Mouse (Mus musculus) erythroblast, embryonic 14.5 days (primary cell): ENCODE measurements around the gene Sgms1.

Source experiments
- GATA1 ChIP-seq: IDR thresholded peaks from 2 replicates; pipeline ENCODE4 v1.6.1; 2012; ENCODE audit warnings: low read length, inconsistent platforms, mixed read lengths
- TAL1 ChIP-seq: IDR thresholded peaks from 3 replicates; pipeline ENCODE4 v1.6.1; 2012; ENCODE audit warnings: low read length, inconsistent platforms, mixed read lengths

DNA sequence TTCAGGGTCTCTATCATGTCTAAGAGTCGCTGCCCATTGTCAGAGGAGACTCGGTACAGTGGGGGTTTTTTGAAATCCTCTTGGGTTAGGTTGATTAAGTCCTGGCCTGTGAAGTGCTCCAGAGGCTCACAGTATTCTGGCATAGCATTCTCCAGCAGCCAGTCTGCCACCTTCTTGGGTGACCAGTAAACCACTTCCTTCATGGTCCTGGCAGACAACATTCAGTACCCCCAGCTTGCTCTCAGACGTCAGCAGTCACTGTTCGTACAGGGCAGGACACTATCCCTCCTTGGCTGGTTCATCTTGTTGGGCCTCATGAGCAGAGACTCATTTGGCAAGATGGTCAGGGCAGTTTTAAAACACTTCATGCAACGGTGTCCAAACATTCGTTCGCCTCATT lies 229.6 kb downstream of the Sgms1 start:
- TF ChIP-seq GATA1, result no peak
- TF ChIP-seq TAL1, result no peak
